Mouse (Mus musculus) forelimb bud, embryonic 11.5 days (tissue): ENCODE results near the gene Cdh20.
"Not testable (repeated sequence)": the region's sequence is repeated elsewhere in the genome, so short reads cannot be mapped to it uniquely, and the experiment has no call there.

Experiments
- DNase-seq: peaks from one replicate; pipeline ENCODE4 v3.0.0-alpha.2; 2012; ENCODE audit warnings: low read depth, low spot score

Gene Cdh20

DNA sequence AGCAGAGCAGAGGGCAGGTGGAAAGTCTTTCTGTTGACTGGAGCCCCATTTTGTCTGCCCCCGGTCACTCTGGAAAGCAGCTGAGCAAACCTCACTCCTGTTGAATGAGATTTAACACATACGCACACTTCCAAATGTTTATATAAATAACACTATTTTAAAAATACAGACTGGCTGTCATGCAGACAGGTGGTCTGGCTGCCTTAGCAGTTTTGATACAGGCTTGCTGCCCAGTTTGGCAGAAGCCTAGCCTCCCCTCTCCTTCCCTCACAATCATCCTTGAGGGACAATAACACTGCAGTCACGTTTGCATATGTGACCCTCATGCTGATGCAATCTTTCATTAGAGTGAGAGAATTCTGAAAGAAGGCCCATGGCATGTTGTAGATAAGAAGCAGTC lies 144.1 kb downstream of the Cdh20 start:
- DNase-seq = no peak

GRCm38 (mm10) chr1:104916507-104916906 lies 148.2 kb downstream of the Cdh20 start:
- DNase-seq = no peak

- DNase-seq = no peak
These were observed 149.0 kb downstream of the Cdh20 start for GRCm38 (mm10) chr1:104917307-104917836.

DNA sequence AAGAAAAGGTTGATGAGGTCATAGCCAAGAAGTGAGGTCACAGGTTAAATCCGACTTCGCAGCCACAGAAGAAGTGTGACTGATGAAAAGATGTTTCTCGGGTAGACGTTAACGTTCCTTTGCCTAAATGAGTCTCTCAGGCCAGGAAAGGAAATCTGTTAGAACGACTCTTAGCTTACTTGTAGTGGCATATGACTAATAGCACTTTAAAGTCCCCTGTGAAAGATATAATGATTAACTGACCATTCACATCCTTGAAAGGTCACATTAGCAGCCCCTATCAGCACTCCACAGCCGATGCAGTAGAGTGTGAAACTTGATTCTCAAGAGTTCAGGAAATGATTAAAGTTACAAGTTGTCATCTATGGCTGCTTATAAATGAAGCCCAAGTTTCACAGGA lies 164.7 kb downstream of the Cdh20 start:
- no peak for DNase-seq

DNA sequence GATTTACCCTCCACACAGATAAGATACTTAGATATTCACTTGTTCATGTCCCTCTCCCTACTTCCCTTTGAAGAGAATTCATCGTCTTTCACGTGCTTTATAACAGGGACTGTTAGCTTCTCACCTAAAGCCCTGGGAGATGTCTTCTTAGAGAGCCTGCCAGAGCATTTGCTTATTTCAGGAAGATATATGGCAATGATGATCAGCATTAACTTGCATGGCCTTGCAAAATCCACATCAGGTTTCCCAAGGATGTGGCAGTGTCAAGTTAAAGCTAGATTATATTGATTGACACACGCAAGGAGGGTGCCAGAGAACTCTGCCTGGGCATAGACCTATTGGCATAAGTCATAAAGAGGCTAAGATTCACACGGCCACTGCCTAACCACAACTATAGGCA lies 168.6 kb downstream of the Cdh20 start:
- DNase-seq = no peak

DNA sequence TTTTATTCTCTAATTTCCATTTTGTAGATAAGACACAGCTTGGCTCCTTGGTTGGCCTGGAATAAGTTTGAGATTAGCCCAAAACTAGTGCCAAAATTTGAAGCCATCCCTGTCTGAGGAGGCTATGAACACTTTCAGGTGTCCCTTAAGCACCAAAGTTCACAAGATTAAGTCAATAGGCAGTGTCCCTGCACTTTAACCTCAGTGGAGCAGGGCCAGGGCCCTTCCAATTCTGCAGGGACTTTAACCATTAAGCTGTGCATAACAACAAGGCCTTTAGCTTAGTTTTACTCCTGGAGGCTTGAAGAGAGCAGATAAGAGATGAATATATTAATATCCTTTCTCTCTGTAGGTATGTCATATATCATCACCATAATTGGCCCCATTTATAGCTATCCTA lies 170.8 kb downstream of the Cdh20 start:
- DNase-seq = no peak

- peak; percentile 56 for DNase-seq
These were observed 176.3 kb downstream of the Cdh20 start for GRCm38 (mm10) chr1:104944470-104945109.

GRCm38 (mm10) chr1:104945110-104945489 lies 176.8 kb downstream of the Cdh20 start:
- no peak for DNase-seq

DNA sequence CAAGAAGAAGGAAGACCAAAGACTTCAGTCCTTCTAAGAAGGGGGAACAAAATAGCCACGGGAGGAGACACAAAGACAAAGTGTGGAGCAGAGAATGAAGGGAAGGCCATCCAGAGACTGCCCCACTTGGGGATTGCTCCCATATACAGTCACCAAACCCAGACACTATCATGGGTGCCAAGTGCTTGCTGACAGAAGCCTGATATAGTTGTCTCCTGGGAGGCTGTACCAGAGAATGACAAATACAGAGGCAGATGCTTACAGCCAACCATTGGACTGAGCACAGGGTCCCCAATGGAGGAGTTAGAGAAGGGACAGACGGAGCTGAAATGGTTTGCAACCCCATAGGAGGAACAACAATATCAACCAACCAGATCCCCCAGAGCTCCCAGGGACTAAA lies 181.3 kb downstream of the Cdh20 start:
- not testable (repeated sequence) for DNase-seq

GRCm38 (mm10) chr1:104957046-104957445 lies 188.7 kb downstream of the Cdh20 start:
- peak; percentile 23 for DNase-seq

- DNase-seq = no peak
These were observed 193.3 kb downstream of the Cdh20 start for GRCm38 (mm10) chr1:104961670-104962069.

DNA sequence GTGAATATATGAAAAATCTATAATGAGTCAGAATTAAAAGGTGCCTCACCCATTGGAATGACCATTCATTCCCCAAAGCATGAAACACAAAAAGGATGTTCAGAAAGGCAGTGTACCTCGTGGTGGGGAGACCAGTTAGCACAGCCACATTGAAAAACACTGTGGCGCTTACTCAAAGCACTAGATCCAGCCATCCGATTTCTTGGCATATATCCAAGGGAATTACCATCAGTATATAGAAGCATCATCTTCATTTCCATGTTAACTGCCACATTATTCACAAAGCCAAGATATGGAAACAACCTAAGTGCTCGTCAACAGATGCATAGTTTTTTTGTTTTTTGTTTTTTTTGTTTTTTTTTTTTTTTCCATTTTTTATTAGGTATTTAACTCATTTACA lies 193.9 kb downstream of the Cdh20 start:
- DNase-seq = no peak

DNA sequence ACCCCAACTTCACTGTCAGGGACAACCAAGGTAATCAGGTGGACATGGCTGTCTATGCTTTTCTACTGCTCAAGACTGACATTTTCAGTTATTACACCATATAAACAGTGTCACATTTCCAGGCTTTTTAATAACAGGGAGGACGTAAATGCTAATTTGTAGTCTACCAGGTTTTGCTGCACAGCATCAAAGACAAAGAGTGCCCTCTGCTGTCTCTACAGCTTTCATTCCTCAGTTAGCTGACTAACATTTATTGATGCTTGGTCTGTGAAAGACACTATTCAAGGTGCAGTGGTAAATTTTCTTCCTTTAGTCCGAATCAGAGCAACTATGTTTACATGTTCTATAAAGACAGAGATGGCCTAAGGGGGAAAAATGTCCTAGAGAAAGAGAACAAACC lies 210.7 kb downstream of the Cdh20 start:
- DNase-seq = no peak

DNA sequence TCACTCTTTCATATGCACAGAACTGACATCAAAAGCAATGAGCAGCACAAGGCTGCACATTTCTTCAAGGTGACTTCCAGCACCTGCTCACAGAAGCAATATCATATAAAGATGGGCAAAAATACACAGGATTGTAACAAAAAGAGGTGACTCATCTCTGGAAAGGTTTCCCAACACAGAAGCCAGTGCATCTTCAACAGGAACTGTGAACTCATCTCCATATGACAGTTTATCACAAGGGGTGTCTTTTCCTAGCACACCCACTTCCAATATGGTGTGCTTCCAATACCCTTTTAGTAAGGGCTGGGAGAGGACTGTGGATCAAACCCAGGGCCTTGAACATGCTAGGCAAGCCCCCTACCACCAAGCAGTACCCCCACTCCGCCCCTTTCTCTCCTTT lies 211.9 kb downstream of the Cdh20 start:
- no peak for DNase-seq

DNA sequence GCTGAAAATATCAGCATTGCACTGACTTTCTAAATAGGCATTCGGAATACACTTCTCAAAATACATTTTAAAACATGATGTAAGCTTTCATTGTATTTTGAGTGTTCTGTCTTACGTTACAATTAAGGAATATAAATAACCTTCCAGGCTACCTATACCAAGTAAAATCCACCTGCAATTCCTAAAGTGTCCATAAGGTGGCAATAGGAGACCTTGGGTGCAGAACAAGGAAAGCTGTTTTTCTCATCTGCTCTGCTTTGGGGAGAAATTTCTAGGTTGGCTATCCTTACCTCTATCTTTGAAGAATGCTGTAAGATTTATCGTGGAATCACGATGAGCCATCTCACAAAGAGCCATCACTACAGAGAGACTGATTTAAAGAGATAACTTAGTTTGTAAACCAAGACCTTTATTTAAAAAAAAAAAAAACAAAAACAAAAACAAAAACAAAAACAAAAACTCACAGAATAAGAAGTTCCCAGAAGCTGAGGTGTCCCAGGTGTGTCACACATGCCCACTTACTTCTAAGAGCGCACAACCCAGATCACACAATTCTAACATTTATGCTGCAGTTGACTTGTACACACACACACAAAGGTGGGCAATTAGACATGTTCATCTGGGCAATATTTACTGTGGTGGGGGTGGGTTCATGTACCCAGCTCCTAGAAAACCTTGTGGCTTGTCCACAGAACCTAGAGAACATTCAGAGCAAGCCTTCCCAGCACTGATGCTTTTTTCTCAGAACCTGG lies 218.1 kb downstream of the Cdh20 start:
- DNase-seq = peak; percentile 83

GRCm38 (mm10) chr1:104987526-104987925 lies 219.2 kb downstream of the Cdh20 start:
- no peak for DNase-seq

- DNase-seq = no peak
These were observed 224.1 kb downstream of the Cdh20 start for GRCm38 (mm10) chr1:104992441-104992840.

GRCm38 (mm10) chr1:104993905-104994611 lies 225.7 kb downstream of the Cdh20 start:
- DNase-seq = no peak

DNA sequence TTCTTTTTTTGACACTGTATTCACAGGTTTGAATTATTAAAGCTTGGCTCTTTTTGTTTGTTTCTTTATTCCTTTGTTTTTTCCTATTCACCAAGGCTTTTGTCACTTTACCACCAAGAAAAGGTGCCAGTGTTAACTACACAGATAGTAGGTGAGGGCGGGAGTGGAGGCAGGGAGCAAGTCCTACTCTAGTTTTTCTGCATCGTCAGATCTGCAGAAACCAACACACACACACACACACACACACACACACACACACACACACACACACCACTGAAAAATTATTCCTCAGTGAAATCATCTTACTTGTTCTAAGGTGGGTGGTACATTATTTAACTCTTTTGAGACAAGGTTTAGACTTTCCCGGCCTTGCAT lies 226.3 kb downstream of the Cdh20 start:
- no peak for DNase-seq

GRCm38 (mm10) chr1:104997814-104998213 lies 229.5 kb downstream of the Cdh20 start:
- no peak for DNase-seq

GRCm38 (mm10) chr1:105002179-105002578 lies 233.8 kb downstream of the Cdh20 start:
- DNase-seq = no peak

- no peak for DNase-seq
These were observed 235.5 kb downstream of the Cdh20 start for GRCm38 (mm10) chr1:105003786-105004185.

DNA sequence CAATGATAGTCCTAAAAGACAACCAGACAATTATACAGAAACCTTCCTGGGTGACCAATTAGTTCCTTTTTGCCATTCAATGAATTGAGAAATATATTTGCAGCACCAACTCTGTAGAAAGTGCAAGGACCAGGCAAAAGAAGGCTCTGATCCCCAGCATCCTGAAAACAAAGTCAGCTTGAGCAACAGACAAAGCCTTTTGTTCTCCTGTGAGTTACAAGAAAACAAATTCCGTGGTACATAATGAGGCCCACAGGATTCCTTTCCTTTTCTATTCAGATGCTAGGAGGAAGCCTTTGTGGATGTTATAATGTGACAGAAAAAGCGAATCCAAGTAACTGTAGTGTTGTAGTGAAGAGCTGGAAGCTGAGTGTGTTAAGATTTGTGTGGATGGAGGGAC lies 244.3 kb downstream of the Cdh20 start:
- DNase-seq = no peak
